Mouse (Mus musculus) testis, adult 2 months (tissue): Measurements from ENCODE around the gene E2f6.

Source experiments
- CTCF ChIP-seq: fragments of 200-500 bp; IDR thresholded peaks from 2 replicates; pipeline ENCODE4 v1.5.1; 2012; ENCODE audit warnings: low read depth, mild to moderate bottlenecking, inconsistent platforms, low read length, moderate library complexity; ENCODE audit not compliant: control insufficient read depth, insufficient read depth, insufficient replicate concordance
- POLR2A ChIP-seq: fragments of 200-500 bp; IDR thresholded peaks from 2 replicates; pipeline ENCODE4 v1.6.1; 2012; ENCODE audit warnings: low read depth, mild to moderate bottlenecking, inconsistent platforms, low read length, moderate library complexity; ENCODE audit not compliant: control insufficient read depth

- no peak for TF ChIP-seq POLR2A
- TF ChIP-seq CTCF: no peak
Observed at GRCm38 (mm10) chr12:16853431-16854165, 42.8 kb downstream of the E2f6 start.
